Mouse (Mus musculus) stomach, postnatal 0 days (tissue): ENCODE measurements around the gene Kifc3.

Experiments
- CTCF ChIP-seq: IDR thresholded peaks from 2 replicates; pipeline ENCODE4 v1.5.1; 2016; ENCODE audit warnings: antibody characterized with exemption, low read depth, mild to moderate bottlenecking, moderate library complexity
- EP300 ChIP-seq: optimal IDR thresholded peaks from 2 replicates; pipeline ENCODE3; 2016; ENCODE audit warnings: antibody characterized with exemption

- TF ChIP-seq EP300 (no peak), CTCF (no peak)
Measured at GRCm38 (mm10) chr8:95220571-95220998, 18.0 kb upstream of the Kifc3 start.
